Mouse (Mus musculus) stomach, postnatal 0 days (tissue): ENCODE measurements at regions not wholly inside any gene's neighbourhood (a gene's known extent, or its start where the extent isn't known, plus 50 kb on each side); places are given as distances from the start of the nearest gene placed in this dataset.

Experiments used
- ATAC-seq: fragments of 200-750 bp; cut with Nextera tagmentation; 2 replicates; pipeline ENCODE4 v1.8.0; 2017; ENCODE audit not compliant: low FRiP score, low TSS enrichment
- DNase-seq: peaks from one replicate; pipeline ENCODE4 v3.0.0-alpha.2; 2016; ENCODE audit warnings: low spot score
- H3K27ac ChIP-seq: fragments of 300-500 bp; sonication (generic); replicated peaks from 2 replicates; pipeline ENCODE4 v1.5.1; 2014; ENCODE audit warnings: mild to moderate bottlenecking, control low read depth
- H3K27me3 ChIP-seq: fragments of 300-500 bp; sonication (generic); 2 replicates; pipeline ENCODE4 v1.6.1; 2014; ENCODE audit warnings: low read length; ENCODE audit not compliant: control insufficient read depth, insufficient read depth
- H3K36me3 ChIP-seq: fragments of 300-500 bp; sonication (generic); 2 replicates; pipeline ENCODE4 v1.6.1; 2014; ENCODE audit warnings: low read length, mixed read lengths; ENCODE audit not compliant: control insufficient read depth, insufficient read depth
- H3K4me1 ChIP-seq: fragments of 300-500 bp; sonication (generic); replicated peaks from 2 replicates; pipeline ENCODE4 v1.6.1; 2014; ENCODE audit warnings: antibody characterized with exemption; ENCODE audit not compliant: control insufficient read depth, insufficient read depth
- H3K4me2 ChIP-seq: fragments of 300-500 bp; sonication (generic); replicated peaks from 2 replicates; pipeline ENCODE4 v1.6.1; 2014; ENCODE audit warnings: low read depth, mild to moderate bottlenecking, control low read depth, moderate library complexity
- H3K4me3 ChIP-seq: fragments of 300-500 bp; sonication (generic); 2 replicates; pipeline ENCODE4 v1.5.1; 2014; ENCODE audit warnings: low read depth, low read length, control low read depth
- H3K9ac ChIP-seq: fragments of 300-500 bp; sonication (generic); 2 replicates; pipeline ENCODE4 v1.6.1; 2014; ENCODE audit warnings: mild to moderate bottlenecking, low read length, control low read depth, mixed read lengths
- H3K9me3 ChIP-seq: fragments of 300-500 bp; sonication (generic); 2 replicates; pipeline ENCODE4 v1.6.1; 2016; ENCODE audit warnings: low read length; ENCODE audit not compliant: control insufficient read depth
- CTCF ChIP-seq: IDR thresholded peaks from 2 replicates; pipeline ENCODE4 v1.5.1; 2016; ENCODE audit warnings: antibody characterized with exemption, low read depth, mild to moderate bottlenecking, moderate library complexity
- EP300 ChIP-seq: optimal IDR thresholded peaks from 2 replicates; pipeline ENCODE3; 2016; ENCODE audit warnings: antibody characterized with exemption
- WGBS: fragments of 180-500 bp; shearing (Covaris S2); extraction: QIAGEN DNeasy Blood & Tissue Kit; methylation state at CpG from one replicate; pipeline ENCODE4 v1.1.7; 2014; 5-methylcytosine and 5-hydroxymethylcytosine counted together

GRCm38 (mm10) chr16:90628605-90629120 is 98.5 kb downstream of the Mis18a start:
- 33% methylated on average over 13 of the region's 13 CpGs for WGBS
- no peaks in the 10 kb centered on the region for H3K27me3 ChIP-seq
- peaks cover 2% of the 10 kb centered on the region for H3K4me1 ChIP-seq
- no peak overlapping the region for H3K4me2 ChIP-seq
- no peaks in the 10 kb centered on the region for H3K9me3 ChIP-seq
- peak overlapping the region; percentile 75 for H3K27ac ChIP-seq
- H3K36me3 ChIP-seq, result no peaks in the 10 kb centered on the region
- H3K9ac ChIP-seq, result no peak overlapping the region
- no peak for DNase-seq
- ATAC-seq, result no peak
- H3K4me3 ChIP-seq, result no peak overlapping the region
- no peak for TF ChIP-seq EP300
- TF ChIP-seq CTCF, result no peak

- H3K27ac ChIP-seq, result peak overlapping the region; percentile 58; the same call in 1 of the 2 replicates
- TF ChIP-seq CTCF, result no peak
- TF ChIP-seq EP300, result no peak
- no peak overlapping the region for H3K4me2 ChIP-seq
- H3K4me1 ChIP-seq, result peaks cover 2% of the 10 kb centered on the region
- DNase-seq (no peak), ATAC-seq (no peak)
- H3K27me3 ChIP-seq, result no peaks in the 10 kb centered on the region
- no peaks in the 10 kb centered on the region for H3K36me3 ChIP-seq
- no peak overlapping the region for H3K4me3 ChIP-seq
- no peaks in the 10 kb centered on the region for H3K9me3 ChIP-seq
- 32% methylated on average over 9 of the region's 9 CpGs for WGBS
- H3K9ac ChIP-seq, result no peak overlapping the region
These were observed 101.1 kb downstream of the Mis18a start for GRCm38 (mm10) chr16:90626035-90626670.

- ATAC-seq (peak; percentile 41), DNase-seq (peak; percentile 62)
- Histone ChIP-seq H3K4me1 (peaks cover 2% of the 10 kb centered on the region), H3K36me3 (no peaks in the 10 kb centered on the region), H3K27ac (peak overlapping the region; percentile 73), H3K9me3 (no peaks in the 10 kb centered on the region), H3K27me3 (no peaks in the 10 kb centered on the region), H3K4me3 (no peak overlapping the region), H3K9ac (no peak overlapping the region), H3K4me2 (no peak overlapping the region)
- WGBS, result 43% methylated on average over 16 of the region's 16 CpGs
- TF ChIP-seq EP300 (no peak), CTCF (peak; percentile 27)
These were observed 101.7 kb downstream of the Mis18a start for GRCm38 (mm10) chr16:90625301-90626034.

GRCm38 (mm10) chr16:90624039-90624625 is 103.1 kb downstream of the Mis18a start:
- peak; percentile 87 for DNase-seq
- H3K9me3 ChIP-seq, result no peaks in the 10 kb centered on the region
- peak; percentile 87 for ATAC-seq
- no peak overlapping the region for H3K9ac ChIP-seq
- H3K4me2 ChIP-seq, result peak overlapping the region; percentile 43
- H3K4me1 ChIP-seq, result peaks cover 2% of the 10 kb centered on the region
- peak overlapping the region; percentile 17; the same call in 1 of the 2 replicates for H3K4me3 ChIP-seq
- H3K36me3 ChIP-seq, result no peaks in the 10 kb centered on the region
- no peaks in the 10 kb centered on the region for H3K27me3 ChIP-seq
- TF ChIP-seq CTCF (no peak), EP300 (no peak)
- peak overlapping the region; percentile 83 for H3K27ac ChIP-seq
- WGBS, result 17% methylated on average over 17 of the region's 17 CpGs

GRCm38 (mm10) chr16:90622677-90623225 is 104.5 kb downstream of the Mis18a start:
- Histone ChIP-seq H3K36me3 (no peaks in the 10 kb centered on the region), H3K4me3 (no peak overlapping the region), H3K9ac (no peak overlapping the region), H3K4me2 (no peak overlapping the region), H3K4me1 (peaks cover 2% of the 10 kb centered on the region), H3K9me3 (no peaks in the 10 kb centered on the region), H3K27ac (no peak overlapping the region), H3K27me3 (no peaks in the 10 kb centered on the region)
- WGBS, result 77% methylated on average over 8 of the region's 8 CpGs
- DNase-seq (no peak), ATAC-seq (no peak)
- TF ChIP-seq CTCF (no peak), EP300 (no peak)
